ENCODE assay signal across 12 mouse cellular contexts in genomic region chr1:155790111-155790974, GRCm38 (mm10). TPM values are rescaled to one million over a fixed set of nuclear protein-coding genes. Genes with fewer than 3 reads are reported as not detected.
DNase-seq lines count a peak whose midpoint lies in the region; ATAC-seq lines count a peak whose summit lies in the region.
"Had no signal": no experiment of that assay in that cellular context is flagged by ENCODE, and none has a peak within 500 bp of the region (broad histone marks: within the 10 kb centered on the region; RNA-seq: fewer than 3 reads in every experiment).

No protein-coding gene starts in this region.

- H3K9ac ChIP-seq in embryonic facial prominence, embryonic 14.5 days (ENCODE audit: low read depth, low read length): no peak overlapping the region
- H3K9ac ChIP-seq: liver, embryonic 15.5 days had no signal

- no peak overlapping the region for H3K27ac ChIP-seq in embryonic facial prominence, embryonic 14.5 days (replicated peaks; ENCODE audit: low read depth, low read length)
- peak overlapping the region; percentile 2; the same call in 1 of the 2 replicates for H3K27ac ChIP-seq in limb, embryonic 10.5 days
- H3K27ac ChIP-seq: liver, embryonic 15.5 days had no signal

- H3K4me3 ChIP-seq in embryonic facial prominence, embryonic 14.5 days (ENCODE audit: low read depth, low read length): no peak overlapping the region
- H3K4me3 ChIP-seq in limb, embryonic 10.5 days: no peak overlapping the region
- H3K4me3 ChIP-seq: liver, embryonic 15.5 days had no signal

- H3K4me1 ChIP-seq in embryonic facial prominence, embryonic 14.5 days (ENCODE audit: control insufficient read depth, insufficient read depth, low read length): no peaks in the 10 kb centered on the region
- H3K4me1 ChIP-seq in limb, embryonic 10.5 days: peaks cover 4% of the 10 kb centered on the region; the same call in 1 of the 2 replicates

- H3K9me3 ChIP-seq in embryonic facial prominence, embryonic 14.5 days (ENCODE audit: control insufficient read depth, low read length): no peaks in the 10 kb centered on the region
- H3K9me3 ChIP-seq in limb, embryonic 10.5 days (replicated peaks): no peaks in the 10 kb centered on the region
- H3K9me3 ChIP-seq: G1E; liver, embryonic 15.5 days had no signal

- H3K36me3 ChIP-seq in embryonic facial prominence, embryonic 14.5 days (ENCODE audit: control insufficient read depth, insufficient read depth, low read length): peaks cover 48% of the 10 kb centered on the region
- peaks cover 50% of the 10 kb centered on the region for H3K36me3 ChIP-seq in limb, embryonic 10.5 days
- H3K36me3 ChIP-seq: G1E had no signal

- peak; percentile 55; the same call in 1 of the 2 replicates for ATAC-seq in embryonic facial prominence, embryonic 14.5 days (ENCODE audit: low read depth)

- H3K4me2 ChIP-seq in embryonic facial prominence, embryonic 14.5 days (ENCODE audit: low read depth, low read length): no peak overlapping the region
- H3K4me2 ChIP-seq: liver, embryonic 15.5 days had no signal

- intact Hi-C loops in heart, postnatal 36 days (cut with DNase I): loop anchor here (5.0 kb wide), 1 partner anchor 62 kb away; no protein-coding TSS in a partner anchor

- no peaks in the 10 kb centered on the region for H3K27me3 ChIP-seq in embryonic facial prominence, embryonic 14.5 days (replicated peaks; ENCODE audit: control insufficient read depth, insufficient read depth, low read length)
- H3K27me3 ChIP-seq in limb, embryonic 10.5 days (ENCODE audit: low read depth, poor library complexity, severe bottlenecking): no peaks in the 10 kb centered on the region
- H3K27me3 ChIP-seq: liver, embryonic 15.5 days had no signal

- 59% methylated on average over 16 of the region's 16 CpGs for WGBS in embryonic facial prominence, embryonic 14.5 days
- 71% methylated on average over 16 of the region's 16 CpGs for WGBS in limb, embryonic 10.5 days

- DNase-seq in Muller cell, postnatal 12 days (ENCODE audit: inconsistent ontology term): peak; percentile 58
- DNase-seq in brain, embryonic 18.5 days (ENCODE audit: low read depth, low spot score): peak; percentile 12
- no peak for DNase-seq in embryonic facial prominence, embryonic 14.5 days (ENCODE audit: low spot score)
- no peak for DNase-seq in limb, embryonic 10.5 days (ENCODE audit: low spot score)
- no peak for DNase-seq in adrenal gland, adult 2 months
- DNase-seq in urinary bladder, postnatal 14 days (ENCODE audit: low spot score): no peak
- no peak for DNase-seq in heart, postnatal 36 days
- no peak for DNase-seq in lung, postnatal 10 days

RNA-seq across cellular contexts. Expression of gene Qsox1, which starts 22.3 kb away (rescaled TPM):
- 13.1 and 15.6 TPM in 2 replicates for polyA plus RNA-seq in embryonic facial prominence, embryonic 14.5 days (2014; fragmentation: Nextera tagmentation; extraction: Ambion mirVana)
- polyA plus RNA-seq in limb, embryonic 10.5 days (2016; fragmentation: Nextera tagmentation; extraction: Ambion mirVana): 12.7 and 17.2 TPM in 2 replicates
- 10 to 100 TPM; 49.6 to 71.8 TPM for total RNA-seq in adrenal gland, adult 2 months (2021)
- polyA plus RNA-seq in adrenal gland, adult 2 months (2012; rRNA removed): 66.6 and 82.6 TPM in 2 replicates
- total RNA-seq in heart, postnatal 36 days (2021): 10 to 100 TPM; 39.7 to 43.8 TPM

RNA-seq across cellular contexts. Expression of gene Lhx4, which starts 38.9 kb away (rescaled TPM):
- polyA plus RNA-seq in embryonic facial prominence, embryonic 14.5 days (2014; fragmentation: Nextera tagmentation; extraction: Ambion mirVana): 0.07 TPM in 1 of 2 replicates, not detected in the other
- polyA plus RNA-seq in limb, embryonic 10.5 days (2016; fragmentation: Nextera tagmentation; extraction: Ambion mirVana): 0.23 TPM in 1 of 2 replicates, not detected in the other
- under 1 TPM in 1 of 2 experiments, not detected in 1; 0.10 TPM for total RNA-seq in adrenal gland, adult 2 months (2021)
- 0.02 TPM in 1 of 2 replicates, not detected in the other for polyA plus RNA-seq in adrenal gland, adult 2 months (2012; rRNA removed)
- total RNA-seq in heart, postnatal 36 days (2021): not detected
- total RNA-seq: layer of hippocampus, adult 18-20 months had no signal
- polyA plus RNA-seq: G1E; heart, embryonic 16.5 days; liver, embryonic 15.5 days had no signal

Comparison
In these comparisons a context has a peak if more than half of its experiments do, and no peak if none do; other contexts are left out.
1. DNase-seq: peak in Muller cell, postnatal 12 days (single experiment) and brain, embryonic 18.5 days (single experiment); none in embryonic facial prominence, embryonic 14.5 days (single experiment), limb, embryonic 10.5 days (single experiment), adrenal gland, adult 2 months (single experiment), urinary bladder, postnatal 14 days (single experiment), heart, postnatal 36 days (0 of 2) and lung, postnatal 10 days (single experiment).